Mouse (Mus musculus) central nervous system, embryonic 14 days (tissue): ENCODE results near the gene Mrpl27. TPM values are rescaled to one million over a fixed set of nuclear protein-coding genes. Genes with fewer than 3 reads are reported as not detected.

Source experiments
- polyA plus RNA-seq: library from polyadenylated mRNA; depleted of rRNA; stranded (reverse); fragments of >200 nt; gene quantifications from 2 replicates; pipeline ENCODE4 v1.2.3, GENCODE M21; 2012; rRNA removed

The Mrpl27 gene
- 112 and 116 TPM in 2 replicates for polyA plus RNA-seq

DNA sequence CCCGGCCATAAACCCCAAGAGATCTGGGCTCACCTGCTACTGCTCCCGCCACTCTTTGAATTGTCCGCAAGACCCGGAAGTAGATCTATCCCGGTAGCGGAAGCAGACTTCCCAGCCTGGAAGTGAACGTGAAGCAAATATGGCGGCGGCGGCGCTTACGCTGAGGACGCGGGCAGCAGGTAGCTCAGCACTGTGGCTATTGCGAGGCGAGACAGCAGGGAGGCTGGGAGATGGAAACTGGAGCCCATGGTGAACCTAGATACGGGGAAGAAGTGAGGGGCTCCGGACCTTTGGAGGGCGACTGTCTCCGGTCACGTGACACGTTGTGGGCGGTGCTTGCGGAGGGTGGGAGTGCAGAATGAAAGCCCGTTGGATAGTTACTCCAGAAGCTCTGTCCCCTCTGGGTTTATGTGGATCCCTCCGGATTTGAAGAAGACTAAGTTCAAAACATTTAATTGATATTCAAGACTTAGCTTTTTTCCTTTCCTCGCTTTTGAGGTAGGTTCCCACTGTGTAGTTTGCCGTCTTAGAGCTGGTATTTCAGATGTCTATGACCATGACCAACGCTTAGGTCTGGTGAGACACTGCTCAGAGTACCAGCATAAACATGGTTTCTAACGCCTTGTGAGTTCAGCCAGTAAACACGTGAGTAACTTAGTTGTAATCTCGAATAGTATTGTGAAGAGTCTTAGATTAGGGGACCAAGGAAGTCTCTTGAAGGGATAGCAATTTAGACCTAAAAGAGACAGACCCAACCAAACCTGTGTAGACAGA is at the start of gene Mrpl27, which contains the start of gene Eme1:
Gene Mrpl27, plus strand, starts transcription at position 105 of the 774 bp plus-strand sequence.
Gene Eme1, minus strand, starts transcription at position 302 of the 774 bp plus-strand sequence.

GRCm38 (mm10) chr11:94629199-94629883 is 24.2 kb upstream of the Mrpl27 start, which contains the start of gene Lrrc59:
TSS of gene Lrrc59 (plus strand) at chr11:94629767.

GRCm38 (mm10) chr11:94676754-94677606 is 23.4 kb downstream of the Mrpl27 start, which contains the start of gene Xylt2:
TSS of gene Xylt2 (minus strand) at chr11:94677515.

DNA sequence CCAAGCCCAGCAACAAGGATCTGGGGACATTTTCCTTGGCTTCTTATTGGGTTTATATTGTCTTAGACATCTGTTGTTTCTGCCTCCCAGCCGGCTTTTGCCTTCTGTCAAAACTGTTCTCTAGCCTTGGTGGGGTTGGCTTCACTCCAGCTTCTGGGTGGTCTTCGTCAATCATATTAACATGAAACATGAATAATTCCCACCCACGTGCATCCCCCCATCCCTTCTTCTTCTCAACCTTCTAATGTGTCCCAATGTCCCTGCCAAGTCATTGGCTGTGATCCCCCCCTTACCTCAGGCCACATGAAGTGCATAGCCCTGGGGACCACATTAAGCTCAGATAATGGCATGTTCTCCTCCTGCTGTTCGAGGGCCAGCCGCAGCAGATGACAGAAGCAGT is 50.9 kb downstream of the Mrpl27 start, which contains the start of gene Gm11541:
Gene Gm11541, minus strand, starts transcription at position 28 of the 400 bp plus-strand sequence.

Other genes starting within 250 kb of the Mrpl27 start
- gene Cacna1g, start 179.6 kb upstream of the Mrpl27 start, polyA plus RNA-seq, result 155 and 233 TPM in 2 replicates
- gene Spata20, start 167.6 kb upstream of the Mrpl27 start, polyA plus RNA-seq, result 0.39 and 0.90 TPM in 2 replicates
- 0.85 and 1.1 TPM in 2 replicates for gene Epn3, start 153.8 kb upstream of the Mrpl27 start, polyA plus RNA-seq
- gene Mycbpap, start 132.0 kb upstream of the Mrpl27 start, polyA plus RNA-seq, result 3.6 and 3.7 TPM in 2 replicates
- 7.5 and 9.1 TPM in 2 replicates for gene Rsad1, start 104.5 kb upstream of the Mrpl27 start, polyA plus RNA-seq
- gene Chad, start 88.7 kb upstream of the Mrpl27 start, polyA plus RNA-seq, result 0.33 and 3.4 TPM in 2 replicates
- gene Acsf2, start 51.9 kb upstream of the Mrpl27 start, polyA plus RNA-seq, result 7.9 and 13.1 TPM in 2 replicates
- 103 and 113 TPM in 2 replicates for gene Lrrc59, start 24.0 kb upstream of the Mrpl27 start, polyA plus RNA-seq
- gene Eme1, start 197 bp downstream of the Mrpl27 start, polyA plus RNA-seq, result 11.3 and 15.3 TPM in 2 replicates
- gene Xylt2, start 23.7 kb downstream of the Mrpl27 start, polyA plus RNA-seq, result 22.2 and 27.7 TPM in 2 replicates
- gene Gm11541, start 50.7 kb downstream of the Mrpl27 start, polyA plus RNA-seq, result 0.04 and 0.11 TPM in 2 replicates
- 0.14 TPM in 1 of 2 replicates, not detected in the other for gene Cdc34b, start 88.0 kb downstream of the Mrpl27 start, polyA plus RNA-seq
- gene Tmem92, start 128.9 kb downstream of the Mrpl27 start, polyA plus RNA-seq, result not detected in 2 replicates